Mouse (Mus musculus): Measurements from ENCODE around the gene Ttll7. TPM values are rescaled to one million over a fixed set of nuclear protein-coding genes. Genes with fewer than 3 reads are reported as not detected.

Gene Ttll7
- polyA plus RNA-seq, 1 experiment from 2014 or later = 5.9 TPM

DNA sequence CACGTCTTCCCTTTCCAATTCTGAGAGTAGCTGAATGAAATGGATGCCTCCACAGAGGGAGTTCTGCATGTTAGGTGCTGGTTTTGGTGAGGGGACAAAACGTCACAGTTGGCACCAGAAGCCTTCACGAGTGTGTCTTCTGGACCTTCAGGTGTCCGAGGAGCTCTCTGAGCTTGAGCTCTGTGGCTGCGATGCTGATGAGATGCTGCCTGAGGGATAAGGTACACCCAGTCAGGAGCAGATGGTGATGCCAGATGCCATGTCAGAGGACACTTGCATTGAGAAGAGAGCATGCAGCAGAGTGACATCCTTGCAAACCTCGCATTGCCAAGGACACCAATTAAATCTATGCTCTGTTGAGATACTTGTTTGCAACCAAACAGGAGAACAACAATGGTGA lies 164.3 kb downstream of the Ttll7 start:
- no peak overlapping the region for H3K4me3 ChIP-seq
- no peaks in the 10 kb centered on the region for H3K36me3 ChIP-seq
- no peak overlapping the region for H3K9ac ChIP-seq (replicated peaks)
- H3K9me3 ChIP-seq = no peaks in the 10 kb centered on the region
- ATAC-seq (ENCODE audit: low FRiP score, low read depth) = no peak
- no peak overlapping the region for H3K4me2 ChIP-seq (replicated peaks)
- no peak overlapping the region for H3K27ac ChIP-seq (replicated peaks)
- WGBS = 92% methylated on average over 6 of the region's 6 CpGs
- H3K27me3 ChIP-seq = no peaks in the 10 kb centered on the region
- H3K4me1 ChIP-seq = no peaks in the 10 kb centered on the region

GRCm38 (mm10) chr3:147019506-147019905 lies 167.3 kb downstream of the Ttll7 start:
- Histone ChIP-seq H3K36me3 (no peaks in the 10 kb centered on the region), H3K4me3 (no peak overlapping the region), H3K9me3 (no peaks in the 10 kb centered on the region), H3K4me1 (no peaks in the 10 kb centered on the region), H3K27me3 (no peaks in the 10 kb centered on the region), H3K4me2 (replicated peaks) (no peak overlapping the region), H3K27ac (replicated peaks) (no peak overlapping the region), H3K9ac (replicated peaks) (no peak overlapping the region)
- WGBS = 81% methylated on average over 5 of the region's 5 CpGs
- ATAC-seq (ENCODE audit: low FRiP score, low read depth) = no peak

DNA sequence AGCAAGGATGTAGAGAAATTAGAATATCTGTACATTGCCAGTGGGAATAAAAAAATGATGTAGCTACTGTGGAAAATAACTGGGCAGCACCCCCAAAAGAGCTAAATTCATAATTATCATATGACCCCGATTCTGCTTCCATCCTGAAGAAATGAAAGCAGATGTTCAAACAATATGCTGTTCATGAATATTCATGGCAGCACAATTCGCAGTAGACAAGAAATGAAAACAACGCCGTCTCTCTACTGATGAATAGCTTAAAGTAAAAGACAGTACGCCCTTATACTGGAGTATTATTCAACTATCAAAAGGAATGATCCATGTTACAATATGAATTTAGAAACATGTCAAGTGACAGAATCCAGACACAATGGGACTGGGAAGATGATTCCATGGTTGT lies 174.1 kb downstream of the Ttll7 start:
- Histone ChIP-seq H3K9ac (replicated peaks) (no peak overlapping the region), H3K36me3 (no peaks in the 10 kb centered on the region), H3K4me1 (no peaks in the 10 kb centered on the region), H3K27ac (replicated peaks) (no peak overlapping the region), H3K9me3 (no peaks in the 10 kb centered on the region), H3K27me3 (no peaks in the 10 kb centered on the region), H3K4me3 (no peak overlapping the region), H3K4me2 (replicated peaks) (no peak overlapping the region)
- WGBS = 67% methylated on average over 5 of the region's 5 CpGs
- ATAC-seq (ENCODE audit: low FRiP score, low read depth) = no peak

GRCm38 (mm10) chr3:147028382-147028781 lies 176.2 kb downstream of the Ttll7 start:
- WGBS = 90% methylated on average over 7 of the region's 7 CpGs

DNA sequence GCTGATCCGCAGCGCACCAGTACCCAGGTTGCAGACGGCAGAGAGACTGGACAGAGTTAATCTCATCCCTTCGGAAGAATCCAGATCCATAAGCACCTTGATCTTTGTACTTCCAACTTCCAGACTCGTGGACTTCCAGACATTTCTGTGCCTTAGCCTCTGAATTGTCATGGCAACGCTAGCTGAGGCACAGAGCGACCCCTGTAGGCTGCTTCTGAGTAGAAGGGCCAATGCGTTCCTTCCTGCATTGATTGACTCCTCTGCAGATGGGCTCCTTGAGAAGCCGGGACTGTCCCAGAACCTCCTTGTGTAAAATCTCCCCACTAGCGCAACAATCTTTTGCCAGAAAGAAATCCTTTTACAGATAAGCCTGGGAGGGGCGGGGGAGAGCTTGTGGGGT lies 177.6 kb downstream of the Ttll7 start:
- Histone ChIP-seq H3K27me3 (no peaks in the 10 kb centered on the region), H3K4me3 (no peak overlapping the region), H3K4me2 (replicated peaks) (no peak overlapping the region), H3K9me3 (no peaks in the 10 kb centered on the region), H3K9ac (replicated peaks) (no peak overlapping the region), H3K27ac (replicated peaks) (no peak overlapping the region), H3K36me3 (no peaks in the 10 kb centered on the region), H3K4me1 (no peaks in the 10 kb centered on the region)
- 68% methylated on average over 11 of the region's 11 CpGs for whole genome bisulfite sequencing
- no peak for ATAC-seq (ENCODE audit: low FRiP score, low read depth)

More at GRCm38 (mm10) chr3:147028382-147028781, 176.2 kb downstream of the Ttll7 start:
- Histone ChIP-seq H3K4me2 (replicated peaks) (no peak overlapping the region), H3K9me3 (no peaks in the 10 kb centered on the region), H3K27me3 (no peaks in the 10 kb centered on the region), H3K36me3 (no peaks in the 10 kb centered on the region), H3K27ac (replicated peaks) (no peak overlapping the region), H3K4me3 (no peak overlapping the region), H3K9ac (replicated peaks) (no peak overlapping the region), H3K4me1 (no peaks in the 10 kb centered on the region)
- ATAC-seq (ENCODE audit: low FRiP score, low read depth) = no peak

GRCm38 (mm10) chr3:147030266-147030880 lies 178.2 kb downstream of the Ttll7 start:
- H3K36me3 ChIP-seq = no peaks in the 10 kb centered on the region
- WGBS = 54% methylated on average over 11 of the region's 11 CpGs

More at GRCm38 (mm10) chr3:147030266-147030880, 178.2 kb downstream of the Ttll7 start:
- no peak overlapping the region for H3K9ac ChIP-seq (replicated peaks)
- ATAC-seq (ENCODE audit: low FRiP score, low read depth) = no peak
- no peak overlapping the region for H3K27ac ChIP-seq (replicated peaks)
- H3K9me3 ChIP-seq = no peaks in the 10 kb centered on the region
- H3K4me2 ChIP-seq (replicated peaks) = no peak overlapping the region
- no peak overlapping the region for H3K4me3 ChIP-seq
- no peaks in the 10 kb centered on the region for H3K4me1 ChIP-seq
- no peaks in the 10 kb centered on the region for H3K27me3 ChIP-seq

Other genes with a start within 250 kb of the Ttll7 start
- not detected in 2 replicates for gene Dnase2b, start 236.8 kb upstream of the Ttll7 start, polyA plus RNA-seq (2016; fragmentation: Nextera tagmentation; extraction: Ambion mirVana)
- gene 4930503B20Rik, start 201.1 kb upstream of the Ttll7 start, polyA plus RNA-seq (2016; fragmentation: Nextera tagmentation; extraction: Ambion mirVana) = not detected in 2 replicates
- gene Samd13, start 166.8 kb upstream of the Ttll7 start, polyA plus RNA-seq (2016; fragmentation: Nextera tagmentation; extraction: Ambion mirVana) = 0.97 and 1.0 TPM in 2 replicates
- gene Prkacb, start 39.4 kb upstream of the Ttll7 start, polyA plus RNA-seq (2016; fragmentation: Nextera tagmentation; extraction: Ambion mirVana) = 100 and 103 TPM in 2 replicates

Data from midbrain, embryonic 12.5 days (tissue).